Mouse (Mus musculus): ENCODE results near the gene Esyt1.
A peak's percentile ranks its signal among the peaks of the same experiment; 100 is the strongest.
"Not testable (repeated sequence)": the region's sequence is repeated elsewhere in the genome, so short reads cannot be mapped to it uniquely, and the experiment has no call there.

The Esyt1 gene

DNA sequence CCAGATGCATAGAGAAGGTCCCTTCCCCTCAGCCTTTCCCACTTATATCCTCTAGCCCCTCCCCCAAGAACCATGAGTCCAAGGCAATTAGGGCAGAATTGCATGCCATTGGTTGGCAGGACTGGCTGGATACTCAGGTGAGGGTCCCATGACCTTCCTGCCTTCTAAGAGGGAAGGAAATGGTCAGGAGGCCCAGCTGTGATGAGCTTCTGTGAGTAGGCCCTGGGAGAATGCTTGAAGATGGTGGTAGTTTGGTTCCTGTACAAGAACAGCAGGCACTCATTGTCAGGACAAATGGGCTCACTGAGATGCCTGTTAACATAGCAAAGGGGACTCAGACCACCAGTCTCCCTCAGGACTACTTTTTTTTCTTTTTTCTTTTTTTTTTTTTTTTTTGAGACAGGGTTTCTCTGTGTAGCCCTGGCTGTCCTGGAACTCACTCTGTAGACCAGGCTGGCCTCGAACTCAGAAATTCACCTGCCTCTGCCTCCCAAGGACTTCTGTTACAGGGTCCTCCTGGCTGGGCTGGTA, 12.7 kb upstream of the Esyt1 start:
- no peak for DNase-seq (ENCODE audit: low read depth)

GRCm38 (mm10) chr10:128536266-128536940, 10.7 kb upstream of the Esyt1 start:
- peak; percentile 98 for DNase-seq (ENCODE audit: low read depth)

DNA sequence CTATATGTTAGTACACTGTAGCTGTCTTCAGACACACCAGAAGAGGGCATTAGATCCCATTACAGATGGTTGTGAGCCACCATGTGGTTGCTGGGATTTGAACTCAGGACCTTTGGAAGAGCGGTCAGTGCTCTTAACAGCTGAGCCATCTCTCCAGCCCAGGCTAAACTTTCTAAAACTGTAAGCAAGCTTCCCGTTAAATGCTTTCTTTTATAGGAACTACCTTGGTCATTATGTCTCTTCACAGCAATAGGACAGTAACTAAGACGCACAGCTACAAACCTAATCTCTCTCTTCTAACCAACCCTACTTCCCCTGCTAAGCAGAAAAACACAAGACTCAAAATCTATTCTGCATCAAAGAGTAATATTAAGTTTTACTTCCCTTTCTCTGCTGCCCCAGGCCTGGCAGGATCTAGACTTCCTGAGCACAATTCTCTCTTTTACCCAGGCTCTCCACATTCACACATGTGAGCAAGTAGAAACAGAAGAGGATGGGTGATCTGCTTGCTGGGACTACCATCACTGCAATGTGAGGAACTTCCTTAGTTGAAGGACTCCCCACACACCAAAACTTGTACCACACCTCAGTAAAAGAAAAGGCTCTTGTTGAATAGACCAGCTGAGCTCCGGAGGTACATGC, 10.1 kb upstream of the Esyt1 start:
- DNase-seq (ENCODE audit: low read depth), result no peak

- DNase-seq (ENCODE audit: low read depth), result no peak
Observed at GRCm38 (mm10) chr10:128535206-128535605, 9.5 kb upstream of the Esyt1 start.

GRCm38 (mm10) chr10:128526366-128527356, 990 bp upstream of the Esyt1 start:
- DNase-seq (ENCODE audit: low read depth), result no peak

DNA sequence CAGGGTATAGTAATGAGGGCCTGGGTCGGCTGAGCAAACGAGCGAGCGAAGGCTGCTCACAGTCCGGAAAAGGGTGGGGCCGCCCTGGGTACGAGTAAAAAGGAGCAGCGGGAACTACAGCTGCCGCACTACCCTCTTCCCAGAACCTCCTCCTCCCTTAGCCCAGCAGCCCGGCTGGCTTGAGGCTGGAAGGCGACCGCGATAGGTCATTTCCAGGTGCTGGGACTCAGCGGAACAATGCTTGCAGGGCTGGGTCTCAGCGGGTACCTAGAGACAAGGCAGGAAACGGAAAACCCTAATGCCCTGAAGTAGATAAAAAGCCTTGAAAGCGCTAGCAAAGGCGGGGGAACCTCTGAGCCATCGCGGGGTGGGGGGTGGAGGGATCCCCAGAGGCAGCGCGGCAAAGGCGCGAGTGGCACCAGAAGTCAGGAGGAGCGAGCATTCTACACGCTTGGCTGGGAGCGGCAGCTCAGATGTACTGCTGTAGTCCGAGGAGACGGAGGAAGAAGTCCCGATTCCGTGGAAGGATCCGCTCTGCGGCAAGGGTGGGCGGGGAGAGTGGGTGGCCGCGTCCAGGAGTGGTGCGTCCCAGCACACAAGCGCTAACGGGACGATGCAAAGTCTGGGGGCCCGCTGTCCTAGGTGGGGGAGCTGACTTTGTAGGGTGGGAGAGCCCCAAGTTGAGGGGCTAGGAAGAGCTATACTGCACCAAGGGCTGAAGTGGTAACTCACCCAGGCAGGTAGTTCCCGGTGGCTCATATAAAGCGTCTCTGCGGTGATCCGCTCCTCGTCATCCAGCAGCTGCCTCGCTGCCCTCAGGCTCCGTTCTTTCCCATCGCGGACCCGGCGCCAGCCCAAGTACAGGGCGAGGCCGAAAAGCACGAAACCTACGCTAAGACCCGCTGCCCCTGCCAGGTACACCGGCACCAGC, 674 bp downstream of the Esyt1 start:
- DNase-seq (ENCODE audit: low read depth), result peak; percentile 55

- DNase-seq (ENCODE audit: low read depth), result no peak
Observed at GRCm38 (mm10) chr10:128524111-128524731, 1.4 kb downstream of the Esyt1 start.

DNA sequence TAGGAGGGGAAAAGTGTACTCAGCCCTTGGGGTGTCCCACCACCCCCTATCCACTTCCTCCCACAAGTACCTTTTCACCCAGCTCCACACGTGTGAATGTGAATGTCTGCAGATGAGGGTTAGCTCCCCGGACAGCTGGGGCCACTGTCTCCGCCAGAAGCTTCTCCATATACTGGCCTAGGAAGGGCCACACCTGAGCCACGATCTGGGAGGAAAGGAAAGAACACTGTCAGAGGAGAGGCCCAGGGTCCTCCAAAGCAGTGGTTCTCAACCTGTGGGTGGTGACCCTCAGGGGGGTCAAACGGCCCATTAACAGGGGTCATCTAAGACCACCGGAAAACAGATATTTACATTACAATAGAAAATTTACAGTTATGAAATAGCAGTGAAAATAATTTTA, 3.3 kb downstream of the Esyt1 start:
- no peak for DNase-seq (ENCODE audit: low read depth)

GRCm38 (mm10) chr10:128520591-128520990, 5.1 kb downstream of the Esyt1 start:
- DNase-seq (ENCODE audit: low read depth), result no peak

- no peak for DNase-seq (ENCODE audit: low read depth)
Observed at GRCm38 (mm10) chr10:128518833-128519232, 6.8 kb downstream of the Esyt1 start.

GRCm38 (mm10) chr10:128516677-128517076, 9.0 kb downstream of the Esyt1 start:
- no peak for DNase-seq (ENCODE audit: low read depth)

GRCm38 (mm10) chr10:128516029-128516428, 9.6 kb downstream of the Esyt1 start:
- DNase-seq (ENCODE audit: low read depth), result no peak

GRCm38 (mm10) chr10:128515044-128515443, 10.6 kb downstream of the Esyt1 start:
- no peak for DNase-seq (ENCODE audit: low read depth)

- DNase-seq (ENCODE audit: low read depth), result no peak
Observed at GRCm38 (mm10) chr10:128511761-128512160, 13.9 kb downstream of the Esyt1 start.

DNA sequence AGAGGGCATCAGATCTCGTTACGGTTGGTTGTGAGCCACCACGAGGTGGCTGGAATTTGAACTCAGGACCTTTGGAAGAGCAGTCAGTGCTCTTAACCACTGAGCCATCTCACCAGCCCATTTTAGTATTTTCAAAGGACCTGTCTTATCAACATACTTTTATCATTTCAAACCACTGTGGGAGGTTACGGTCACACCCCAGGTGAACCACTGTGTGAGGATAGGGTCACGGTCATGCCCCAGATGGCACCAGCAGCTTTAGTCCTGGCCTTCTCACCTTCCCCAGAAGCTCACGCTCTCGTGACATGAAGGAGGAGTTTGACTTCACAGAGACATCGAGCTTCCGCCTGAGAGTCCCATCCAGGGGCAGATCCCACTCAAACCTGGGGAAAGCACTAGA, 14.5 kb downstream of the Esyt1 start:
- no peak for DNase-seq (ENCODE audit: low read depth)

- DNase-seq (ENCODE audit: low read depth), result no peak
Observed at GRCm38 (mm10) chr10:128510301-128510700, 15.4 kb downstream of the Esyt1 start.

DNA sequence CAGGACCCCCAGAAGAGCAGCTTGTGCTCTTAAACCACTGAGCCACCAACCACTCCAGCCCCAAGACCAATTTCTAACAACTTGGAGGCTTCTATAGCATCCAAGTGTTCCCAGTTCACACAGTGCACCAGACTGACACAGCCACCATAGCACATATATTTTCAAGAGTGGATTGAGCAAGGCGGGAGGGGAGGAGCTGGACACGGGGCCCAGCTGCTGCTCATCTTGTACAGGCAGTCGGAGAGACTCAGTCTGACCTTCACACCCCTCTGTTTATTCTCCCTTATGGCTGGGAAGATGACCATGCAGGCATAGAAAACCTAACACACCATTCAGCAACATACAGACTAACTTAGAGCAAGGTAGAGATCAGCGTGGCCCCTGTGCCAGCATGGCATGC, 15.8 kb downstream of the Esyt1 start:
- DNase-seq (ENCODE audit: low read depth), result no peak

GRCm38 (mm10) chr10:128509203-128509602, 16.5 kb downstream of the Esyt1 start:
- no peak for DNase-seq (ENCODE audit: low read depth)

GRCm38 (mm10) chr10:128508260-128508659, 17.4 kb downstream of the Esyt1 start:
- DNase-seq (ENCODE audit: low read depth), result no peak

DNA sequence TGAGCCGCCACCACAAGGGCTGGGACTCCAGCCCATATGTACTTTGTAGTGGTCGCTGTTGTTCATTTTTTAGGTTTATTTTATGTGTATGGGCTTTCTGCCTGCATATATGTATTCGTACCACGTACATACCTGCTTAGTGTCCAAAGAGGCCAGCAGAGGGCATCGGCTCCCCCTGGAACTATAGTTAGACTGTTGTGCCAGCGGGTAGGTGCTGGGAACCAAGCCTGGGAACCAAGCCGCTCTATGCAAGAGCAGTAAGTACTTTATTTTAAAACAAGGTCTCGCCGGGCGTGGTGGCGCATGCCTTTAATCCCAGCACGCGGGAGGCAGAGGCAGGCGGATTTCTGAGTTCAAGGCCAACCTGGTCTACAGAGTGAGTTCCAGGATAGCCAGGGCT, 19.7 kb downstream of the Esyt1 start:
- no peak for DNase-seq (ENCODE audit: low read depth)

DNA sequence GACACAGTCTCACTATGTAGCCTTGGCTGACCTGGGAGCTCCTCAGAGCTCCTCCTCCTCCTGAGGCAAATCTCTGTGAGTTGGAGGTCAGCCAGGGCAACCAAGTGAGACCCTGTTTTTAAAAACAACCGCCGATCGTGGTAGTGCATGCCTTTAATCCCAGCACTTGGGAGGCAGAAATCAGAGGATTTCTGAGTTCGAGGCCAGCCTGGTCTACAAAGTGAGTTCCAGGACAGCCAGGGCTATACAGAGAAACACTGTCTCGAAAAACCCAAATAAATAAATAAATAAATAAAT, 20.4 kb downstream of the Esyt1 start:
- DNase-seq (ENCODE audit: low read depth), result not testable (repeated sequence)
